Mouse (Mus musculus): ENCODE results near the gene Mus81.
"Not testable (repeated sequence)": the region's sequence is repeated elsewhere in the genome, so short reads cannot be mapped to it uniquely, and the experiment has no call there.

The Mus81 gene

GRCm38 (mm10) chr19:5492641-5493040 is 4.4 kb upstream of the Mus81 start:
- ATAC-seq (ENCODE audit: low TSS enrichment): no peak

- ATAC-seq (ENCODE audit: low TSS enrichment): peak; percentile 13; the same call in 1 of the 2 replicates
Measured at GRCm38 (mm10) chr19:5490898-5491708, 2.9 kb upstream of the Mus81 start.

- ATAC-seq (ENCODE audit: low TSS enrichment): peak; percentile 56
Measured at GRCm38 (mm10) chr19:5490313-5490897, 2.2 kb upstream of the Mus81 start, which contains the start of gene Cfl1. Gene Cfl1, plus strand, starts transcription at chr19:5490455.

GRCm38 (mm10) chr19:5489721-5490120 is 1.5 kb upstream of the Mus81 start:
- not testable (repeated sequence) for ATAC-seq (ENCODE audit: low TSS enrichment)

GRCm38 (mm10) chr19:5488878-5489571 is 823 bp upstream of the Mus81 start:
- ATAC-seq (ENCODE audit: low TSS enrichment): peak; percentile 56

- ATAC-seq (ENCODE audit: low TSS enrichment): no peak
Measured at GRCm38 (mm10) chr19:5486771-5487170, 1.4 kb downstream of the Mus81 start.

- ATAC-seq (ENCODE audit: low TSS enrichment): no peak
Measured at GRCm38 (mm10) chr19:5486286-5486685, 1.9 kb downstream of the Mus81 start.

GRCm38 (mm10) chr19:5485821-5486220 is 2.4 kb downstream of the Mus81 start:
- no peak for ATAC-seq (ENCODE audit: low TSS enrichment)

GRCm38 (mm10) chr19:5485371-5485770 is 2.8 kb downstream of the Mus81 start:
- ATAC-seq (ENCODE audit: low TSS enrichment): no peak

- ATAC-seq (ENCODE audit: low TSS enrichment): no peak
Measured at GRCm38 (mm10) chr19:5484496-5484895, 3.7 kb downstream of the Mus81 start.

- no peak for ATAC-seq (ENCODE audit: low TSS enrichment)
Measured at GRCm38 (mm10) chr19:5483386-5484359, 4.5 kb downstream of the Mus81 start.

GRCm38 (mm10) chr19:5481398-5481797 is 6.8 kb downstream of the Mus81 start:
- ATAC-seq (ENCODE audit: low TSS enrichment): no peak

- ATAC-seq (ENCODE audit: low TSS enrichment): no peak
Measured at GRCm38 (mm10) chr19:5480016-5480415, 8.2 kb downstream of the Mus81 start.

GRCm38 (mm10) chr19:5477668-5478300 is 10.4 kb downstream of the Mus81 start:
- ATAC-seq (ENCODE audit: low TSS enrichment): 0 out of 2 replicates have a peak, but pooled peaks have one; percentile 18

GRCm38 (mm10) chr19:5477004-5477667 is 11.1 kb downstream of the Mus81 start:
- ATAC-seq (ENCODE audit: low TSS enrichment): 0 out of 2 replicates have a peak, but pooled peaks have one; percentile 33

GRCm38 (mm10) chr19:5475069-5475714 is 13.0 kb downstream of the Mus81 start:
- no peak for ATAC-seq (ENCODE audit: low TSS enrichment)

- ATAC-seq (ENCODE audit: low TSS enrichment): 0 out of 2 replicates have a peak, but pooled peaks have one; percentile 32
Measured at GRCm38 (mm10) chr19:5474281-5475068, 13.7 kb downstream of the Mus81 start.

- no peak for ATAC-seq (ENCODE audit: low TSS enrichment)
Measured at GRCm38 (mm10) chr19:5473720-5474119, 14.5 kb downstream of the Mus81 start, which contains the start of gene Efemp2. Gene Efemp2, plus strand, starts transcription at chr19:5473954.

- ATAC-seq (ENCODE audit: low TSS enrichment): no peak
Measured at GRCm38 (mm10) chr19:5472857-5473256, 15.3 kb downstream of the Mus81 start.
